Mouse (Mus musculus) c-Kit-positive CD71-negative TER-119-negative erythroid progenitor cells, embryonic 14.5 days (primary cell): ENCODE measurements around the gene Gm20388.

Experiments used
- DNase-seq: peaks from one replicate; pipeline ENCODE4 v3.0.0-alpha.2; 2013; ENCODE audit warnings: low read depth

Gene Gm20388

DNA sequence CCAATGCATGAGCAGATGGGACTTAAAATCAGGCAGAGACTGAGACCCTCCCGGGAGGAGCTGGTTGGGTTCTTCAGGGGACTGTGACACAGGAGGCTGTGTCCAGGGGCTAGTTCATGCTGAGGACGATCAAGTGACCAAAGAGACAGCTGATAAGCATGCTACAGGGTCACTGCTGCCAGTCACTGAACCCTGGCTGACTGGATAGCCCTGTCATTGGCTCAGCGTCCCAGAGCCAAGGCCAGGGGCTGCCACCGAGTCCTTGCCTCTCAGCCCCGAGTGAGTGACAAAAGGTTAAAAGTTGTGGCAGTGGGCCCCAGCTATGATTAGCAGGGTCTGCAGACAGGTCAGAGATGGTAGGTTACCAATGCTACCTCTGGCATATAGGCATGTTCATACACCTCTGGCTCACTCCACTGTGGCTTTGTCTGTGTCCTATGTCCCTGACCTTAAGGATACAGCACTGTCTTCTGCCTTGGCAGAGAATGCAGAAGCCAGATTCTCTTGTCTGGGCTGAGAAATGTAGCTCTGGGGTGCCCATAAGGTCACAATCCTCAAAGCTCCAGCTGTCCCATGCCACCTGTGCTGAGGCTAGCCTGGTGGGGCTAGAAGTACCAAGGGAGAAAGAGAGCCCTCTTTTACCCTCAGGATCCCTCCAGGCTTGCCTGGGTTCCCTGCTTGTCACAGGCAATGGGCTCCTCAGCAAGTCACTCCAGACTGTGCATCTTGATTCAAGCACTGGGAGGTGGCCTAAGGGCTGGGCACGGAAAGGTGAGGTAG, 2733.7 kb downstream of the Gm20388 start:
- no peak for DNase-seq

DNA sequence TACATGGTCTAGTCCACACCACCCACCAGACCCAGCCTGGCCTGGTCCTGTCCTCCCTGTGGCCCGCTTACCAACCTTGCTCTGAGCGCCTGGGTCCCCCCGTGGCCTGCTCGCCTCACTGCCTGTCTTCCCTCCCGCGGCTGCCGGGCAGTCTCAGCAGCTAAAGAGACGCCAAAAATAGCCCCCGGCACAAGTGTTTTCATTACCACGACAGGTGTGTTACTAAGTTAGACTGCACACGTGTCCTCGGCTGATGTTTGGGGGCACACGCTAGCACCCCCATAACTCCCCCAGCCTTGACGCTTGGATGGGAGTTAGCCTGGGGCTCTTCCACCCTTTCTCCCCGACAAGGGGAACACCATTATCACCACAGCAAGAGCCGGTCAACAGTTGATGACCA, 2735.7 kb downstream of the Gm20388 start:
- no peak for DNase-seq

DNA sequence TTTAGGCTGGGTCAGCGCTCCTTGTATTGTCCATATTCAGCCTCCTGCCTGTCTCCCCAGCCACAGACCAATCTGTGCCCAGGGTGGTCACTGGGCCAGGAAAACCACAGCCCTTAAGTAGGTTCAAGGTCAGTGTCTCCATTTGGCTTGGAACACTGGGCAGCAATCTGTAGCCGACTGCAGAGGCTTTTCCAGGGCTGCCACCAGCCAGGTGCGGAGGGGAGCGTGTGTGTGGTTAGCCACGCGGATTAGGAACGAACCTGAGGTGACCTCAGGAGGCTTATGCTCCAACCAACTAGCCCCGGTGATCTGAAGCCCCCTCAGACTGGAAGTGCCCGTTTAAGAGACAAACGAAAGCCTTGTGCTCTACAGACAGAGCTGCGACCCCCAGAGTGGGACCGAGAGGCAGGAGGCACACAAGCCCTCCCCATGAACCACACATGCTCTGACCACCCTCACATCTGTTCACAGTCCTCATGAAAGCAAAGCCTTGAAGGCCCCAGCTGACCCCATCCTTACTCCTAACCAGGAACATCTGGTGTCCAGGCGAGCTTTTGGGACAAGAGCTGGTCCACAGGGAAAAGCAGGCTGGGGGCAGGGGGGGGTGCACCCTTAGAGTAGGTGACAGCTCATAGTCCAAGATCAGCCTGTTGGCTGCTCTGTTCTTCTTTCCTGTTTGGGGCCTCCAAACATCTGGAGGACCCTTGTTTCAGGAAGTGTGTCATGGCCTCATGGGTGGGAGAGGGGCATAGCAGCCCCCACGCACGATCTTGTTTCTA, 2737.7 kb downstream of the Gm20388 start:
- no peak for DNase-seq

DNA sequence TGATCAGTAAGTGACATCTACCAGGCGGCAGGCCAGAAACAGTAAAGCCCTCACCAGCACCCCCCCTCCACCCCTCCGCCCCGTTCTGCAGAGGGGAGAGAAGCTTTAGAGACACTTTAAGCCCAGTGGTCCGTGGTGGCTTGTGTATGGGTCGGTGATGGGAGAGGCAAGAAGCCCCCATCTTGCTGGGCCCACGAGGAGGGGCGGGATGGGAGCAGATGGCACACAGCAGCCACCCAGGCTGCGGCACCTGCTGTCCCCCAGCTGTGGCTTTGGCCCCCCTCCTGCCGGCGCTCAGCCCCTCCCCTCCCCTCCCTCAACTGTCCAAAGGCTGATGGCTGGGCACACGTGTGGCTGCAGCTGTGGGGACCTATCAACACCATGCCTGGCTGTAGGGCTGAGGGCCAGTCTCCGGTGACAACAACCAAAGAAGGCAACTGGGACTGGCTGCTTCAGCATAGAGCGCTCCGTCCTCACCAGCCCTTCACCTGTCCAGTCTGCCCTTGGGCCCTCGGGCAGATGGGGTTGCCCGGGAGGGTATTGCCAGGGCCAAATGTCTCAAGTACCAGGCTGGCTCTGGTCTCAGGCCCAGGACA, 2740.8 kb downstream of the Gm20388 start:
- DNase-seq: no peak

DNA sequence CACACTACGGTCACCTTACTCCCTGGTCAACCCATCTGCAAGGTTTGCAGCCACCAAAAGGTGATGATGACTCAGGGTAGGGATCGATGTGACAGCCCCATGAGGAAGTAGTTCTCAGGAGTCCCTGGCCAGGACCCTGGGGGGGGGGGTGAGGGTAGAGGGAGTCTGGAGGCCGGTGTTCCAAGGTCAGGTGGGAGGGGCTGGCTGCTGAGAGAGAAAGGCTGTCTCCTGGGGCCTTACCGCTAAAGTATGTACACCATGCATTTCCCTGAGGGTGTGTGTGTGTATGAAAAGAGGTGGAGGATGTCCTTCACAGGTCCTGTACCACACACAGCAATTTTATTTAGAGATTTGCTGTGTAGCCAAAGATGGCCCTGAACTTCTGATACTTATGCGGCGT, 2742.0 kb downstream of the Gm20388 start:
- DNase-seq: no peak

DNA sequence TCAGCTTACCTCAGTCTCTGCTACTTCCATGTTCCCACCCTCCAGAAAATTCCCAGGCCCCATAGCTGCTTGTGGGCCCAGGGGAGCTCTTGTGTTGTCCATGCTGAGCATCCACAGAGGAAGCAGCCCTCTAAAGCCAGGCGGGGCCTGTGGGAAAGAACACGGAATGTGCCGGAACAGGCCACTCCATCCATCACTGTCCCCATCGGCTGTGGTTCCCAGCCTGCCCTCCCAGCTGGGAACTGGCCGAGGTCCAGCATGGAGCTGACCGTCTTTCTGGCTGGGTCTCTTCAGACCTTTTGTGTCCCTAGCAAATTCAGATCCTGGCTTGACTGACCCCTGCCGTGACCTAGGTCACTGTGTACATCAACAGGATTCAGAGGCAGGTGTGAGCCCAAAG, 2744.1 kb downstream of the Gm20388 start:
- no peak for DNase-seq

DNA sequence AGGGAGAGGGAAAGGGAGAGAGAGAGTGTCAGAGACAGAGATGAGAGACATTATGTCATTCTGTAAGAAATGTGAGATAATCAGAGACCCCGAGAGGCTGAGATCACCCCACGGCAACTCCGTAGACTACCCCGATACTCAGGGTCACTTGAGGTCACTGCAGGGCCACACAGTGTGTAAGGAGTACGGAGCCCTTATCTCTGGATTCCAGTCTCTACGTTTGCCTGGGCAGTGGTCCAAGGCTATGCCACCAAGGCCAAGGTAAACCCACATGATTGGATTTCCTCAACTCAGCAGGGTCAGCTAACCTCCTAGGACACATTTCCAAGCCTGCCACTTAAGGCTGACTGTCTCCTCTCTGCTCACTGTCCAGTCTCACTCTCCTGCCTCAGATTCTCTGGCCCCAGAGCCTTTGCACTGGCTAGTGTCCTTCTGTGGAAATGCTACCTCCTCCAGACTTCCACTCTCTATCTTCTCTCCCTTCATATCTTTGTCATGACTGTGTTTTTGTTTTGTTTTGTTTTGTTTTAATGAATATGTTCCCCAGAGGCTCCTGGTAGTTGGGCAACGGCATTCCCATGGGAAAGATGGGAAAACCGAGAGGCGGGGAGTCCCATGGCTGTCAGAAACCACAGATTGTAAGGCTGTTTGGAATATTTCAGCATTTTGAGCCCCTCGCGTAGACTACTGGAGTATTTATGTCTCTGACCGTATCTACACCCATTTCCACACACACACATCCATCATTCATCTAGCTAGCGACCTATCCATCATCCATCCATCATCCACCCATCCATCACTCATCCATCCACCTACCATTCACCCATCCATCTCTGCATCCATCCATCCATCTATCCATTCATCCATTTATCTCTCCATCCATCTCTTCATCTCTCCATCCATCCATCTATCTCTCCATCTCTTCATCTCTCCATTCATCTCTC, 2745.7 kb downstream of the Gm20388 start:
- no peak for DNase-seq

DNA sequence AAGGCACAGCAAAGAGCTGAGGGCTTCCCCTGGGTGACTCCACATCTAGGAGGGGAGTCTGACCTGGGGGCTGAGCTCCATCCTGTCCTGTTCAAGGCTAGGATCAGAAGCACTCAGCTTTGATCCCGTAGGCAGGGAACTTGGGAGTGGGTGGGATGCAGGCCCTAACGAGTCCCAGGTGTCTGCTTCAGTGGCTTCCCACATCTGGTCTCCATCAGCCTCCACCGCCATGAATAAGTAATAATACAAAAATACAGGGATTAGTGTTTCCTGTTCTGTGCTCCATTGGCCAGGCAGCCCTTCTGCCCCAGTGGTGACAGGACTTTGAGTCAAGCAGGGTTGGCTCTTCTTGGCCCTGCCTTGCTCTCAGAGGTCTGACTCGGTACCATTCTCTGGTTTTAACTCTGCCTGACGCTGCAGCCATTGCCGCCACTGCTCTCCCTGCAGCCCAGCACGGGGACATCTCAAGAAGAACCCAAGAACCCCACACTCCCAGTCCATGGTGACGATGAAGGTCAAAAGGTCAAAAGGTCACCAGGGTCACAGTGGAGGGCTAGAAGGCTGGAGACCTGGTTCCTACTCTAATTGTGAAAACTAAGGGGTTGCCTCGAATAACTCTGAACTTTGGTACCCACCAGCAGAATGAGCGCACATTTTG, 2747.6 kb downstream of the Gm20388 start:
- no peak for DNase-seq

DNA sequence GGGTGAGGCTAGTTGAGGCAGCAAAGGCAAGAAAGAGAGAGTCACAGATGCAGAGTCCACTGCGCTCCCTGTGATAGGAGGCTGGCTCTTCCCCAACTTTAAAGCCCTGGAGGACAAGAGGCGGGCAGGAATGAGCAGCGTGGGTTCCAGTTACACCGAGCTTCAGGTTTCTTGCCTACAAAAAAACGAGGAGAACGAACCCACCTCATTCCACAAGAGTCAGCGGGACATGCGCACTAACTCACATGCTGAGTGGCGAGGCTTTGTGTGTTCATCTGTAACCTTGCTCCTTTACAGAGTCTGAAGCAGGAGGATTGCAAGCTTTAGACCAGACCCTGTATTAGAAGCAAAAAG, 2748.1 kb downstream of the Gm20388 start:
- no peak for DNase-seq

DNA sequence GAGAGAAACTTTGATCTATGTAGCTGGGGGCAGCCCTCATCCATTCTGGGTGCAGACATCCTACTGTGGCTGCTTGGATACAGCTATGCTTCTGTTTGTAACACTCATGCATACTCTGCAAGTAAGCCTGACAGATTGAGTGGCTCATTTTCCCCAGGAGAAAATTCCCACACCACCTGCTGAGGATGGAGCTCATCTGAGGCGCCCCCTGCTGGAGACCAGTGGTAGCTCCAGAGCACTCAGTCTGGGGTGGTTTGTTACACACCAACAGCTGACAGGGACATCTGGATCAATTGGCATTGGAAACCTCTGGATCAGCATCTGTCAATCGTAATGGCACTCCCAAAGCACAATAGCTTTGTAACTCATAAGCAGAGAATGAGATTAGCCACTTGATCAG, 2749.4 kb downstream of the Gm20388 start:
- no peak for DNase-seq

DNA sequence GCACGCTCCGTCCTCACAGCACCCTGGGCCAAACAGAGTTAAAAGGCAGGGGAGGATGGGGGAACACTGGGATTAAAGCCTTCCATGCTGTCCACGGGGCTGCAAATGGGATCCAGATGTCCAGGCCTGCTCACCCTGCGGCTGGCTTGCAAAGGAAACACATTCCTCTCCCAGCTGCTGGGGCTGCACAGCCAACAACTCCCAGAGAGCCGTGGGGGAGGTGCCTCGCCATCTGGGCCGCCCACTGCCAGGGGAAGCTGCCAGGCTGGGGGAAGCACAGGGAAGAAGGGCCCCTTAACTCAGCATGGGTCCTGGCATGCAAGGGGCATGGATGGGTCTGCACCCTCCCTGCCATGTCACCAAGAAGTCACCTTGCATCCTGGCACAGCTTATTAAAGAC, 2750.5 kb downstream of the Gm20388 start:
- DNase-seq: no peak

DNA sequence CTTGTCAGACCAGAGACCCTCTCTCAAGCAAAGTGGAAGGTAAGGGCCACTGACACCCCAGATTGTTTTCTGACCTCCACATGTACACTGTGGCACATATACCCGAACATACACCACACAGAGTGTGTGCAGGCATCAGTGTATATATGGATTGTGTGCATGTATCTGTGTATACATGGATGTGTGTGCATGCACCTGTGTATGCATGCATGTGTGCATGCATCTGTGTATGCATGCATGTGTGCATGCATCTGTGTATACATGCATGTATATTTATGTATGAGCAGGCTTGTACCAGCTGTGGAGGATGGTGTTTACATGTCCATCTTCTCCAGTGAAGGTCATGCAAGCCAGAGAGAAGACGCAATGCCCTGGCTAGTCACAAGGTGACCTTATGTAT, 2751.3 kb downstream of the Gm20388 start:
- DNase-seq: no peak

DNA sequence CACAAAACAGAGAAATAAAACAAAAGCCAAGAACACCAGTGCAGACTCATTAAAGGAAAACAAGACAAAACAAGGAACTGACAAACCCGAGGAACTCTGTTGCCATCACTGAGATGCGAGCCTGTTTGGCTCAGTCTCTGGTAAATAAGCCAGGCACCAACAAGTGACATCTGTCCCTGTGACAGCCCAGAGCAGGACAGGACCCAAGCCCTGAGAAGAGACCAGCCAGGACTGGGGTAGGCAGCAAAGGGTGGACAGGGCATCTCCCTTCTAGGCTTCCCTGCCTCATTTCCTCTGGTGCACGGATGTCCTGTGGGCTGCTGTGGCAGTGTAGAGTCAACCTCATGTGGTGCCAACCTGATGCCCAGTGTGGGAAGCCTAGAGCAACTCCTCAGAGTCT, 2752.5 kb downstream of the Gm20388 start:
- no peak for DNase-seq

DNA sequence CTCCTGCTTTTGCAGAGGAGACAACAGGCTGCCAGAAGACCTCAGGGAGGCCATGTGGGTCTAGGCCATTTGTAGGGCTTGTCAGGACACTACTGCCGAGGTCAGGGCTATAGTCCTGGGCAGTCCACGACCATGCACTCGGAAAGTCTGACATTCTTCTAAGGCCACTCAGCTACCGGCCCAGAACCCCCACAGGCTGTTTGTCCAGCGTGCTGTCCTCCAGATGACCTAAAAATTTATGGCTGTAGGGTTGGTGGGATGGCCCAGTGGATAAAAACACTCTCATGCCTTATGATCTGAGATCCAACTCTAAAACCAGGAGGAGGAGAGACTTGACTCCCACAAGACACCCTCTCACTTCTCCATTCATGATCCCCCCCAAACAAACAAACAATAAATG, 2753.0 kb downstream of the Gm20388 start:
- no peak for DNase-seq

DNA sequence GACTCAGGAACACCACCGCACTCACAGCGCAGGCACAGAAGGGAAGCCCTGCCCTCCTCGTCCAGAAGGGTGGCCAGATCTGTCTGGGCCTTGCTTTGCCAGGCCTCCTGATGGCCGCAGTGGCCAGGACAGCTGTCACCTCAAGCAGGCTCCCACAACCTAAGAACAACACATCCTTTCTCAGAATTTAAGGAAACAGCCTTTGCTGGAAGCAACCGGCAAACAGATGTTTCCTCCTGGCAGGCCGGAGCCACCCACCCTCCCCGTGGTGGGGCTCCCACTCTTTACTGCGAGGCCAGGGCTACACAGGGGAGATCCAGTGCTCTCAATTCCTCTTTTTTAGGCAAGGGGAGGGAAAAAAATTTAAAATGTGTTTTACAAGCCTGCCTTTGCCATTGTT, 2754.6 kb downstream of the Gm20388 start:
- DNase-seq: no peak

DNA sequence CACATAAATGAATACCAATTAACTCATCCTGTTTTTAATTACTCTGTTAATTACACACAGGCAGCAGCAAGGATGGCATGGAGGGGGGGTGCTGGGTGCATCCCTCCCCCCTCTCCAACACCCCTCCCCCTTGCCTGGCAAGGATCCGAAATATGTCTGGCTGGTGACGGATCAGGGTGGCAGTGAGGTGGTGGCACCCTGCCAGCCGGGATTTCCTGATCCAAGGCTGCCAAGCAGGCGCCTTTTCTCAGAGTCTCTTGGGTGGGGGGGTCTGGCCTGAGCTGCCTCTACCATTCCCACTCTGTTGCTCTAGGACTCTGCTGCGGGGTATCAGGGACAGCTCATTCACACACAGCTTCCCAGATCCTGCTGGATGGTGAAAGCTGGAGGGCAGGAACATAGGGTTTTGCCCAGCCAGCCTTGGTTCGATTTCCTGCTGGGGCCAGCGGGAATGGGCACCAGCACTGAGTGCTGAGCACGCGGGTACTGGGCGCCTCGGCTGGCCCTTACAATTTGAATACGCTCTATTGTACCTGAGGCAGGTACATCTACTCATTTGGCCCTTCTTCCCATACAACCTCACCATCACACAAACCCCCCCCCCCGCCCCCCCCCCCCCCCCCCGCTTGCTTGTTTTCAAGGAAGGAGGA, 2755.2 kb downstream of the Gm20388 start:
- DNase-seq: no peak

DNA sequence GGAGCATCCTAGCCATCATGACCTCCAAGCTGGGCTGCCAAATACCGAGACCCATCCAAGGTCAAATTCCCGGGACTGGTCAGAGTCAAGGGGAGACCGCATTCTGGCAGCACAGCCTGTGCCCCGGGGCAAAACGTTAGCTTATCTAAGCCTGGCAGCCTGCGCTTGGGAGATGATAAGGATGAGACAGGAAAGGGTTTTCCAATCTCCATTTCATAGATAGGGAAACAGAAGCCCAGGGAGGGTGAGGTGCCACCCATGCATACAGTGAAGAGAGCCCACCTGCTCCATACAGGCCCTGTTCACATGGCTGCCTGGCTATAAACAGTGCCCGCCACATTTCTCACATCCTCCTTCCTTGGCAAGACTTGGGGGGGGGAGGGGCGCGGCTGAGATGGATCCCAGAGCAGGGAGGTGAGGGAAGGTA, 2755.7 kb downstream of the Gm20388 start:
- DNase-seq: no peak

DNA sequence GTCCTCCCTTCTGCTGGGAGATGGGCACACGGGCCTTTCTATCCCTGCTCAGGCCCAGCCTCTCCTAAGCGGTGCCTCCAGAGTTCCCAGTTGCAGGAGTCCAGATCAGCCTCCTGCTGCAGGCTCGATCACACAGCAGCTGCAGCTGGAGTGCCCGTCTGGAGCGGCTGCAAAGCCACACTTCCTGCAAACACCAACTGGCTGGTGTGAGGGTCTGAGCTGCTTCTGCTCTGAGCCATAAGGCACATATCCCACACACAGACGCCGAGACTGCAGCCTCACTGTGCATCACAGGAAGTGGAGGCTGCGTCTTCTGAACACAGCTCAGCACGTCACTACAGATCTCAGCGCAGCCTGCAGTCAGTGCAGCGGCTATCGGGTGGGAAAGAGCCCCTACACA, 2756.2 kb downstream of the Gm20388 start:
- no peak for DNase-seq

DNA sequence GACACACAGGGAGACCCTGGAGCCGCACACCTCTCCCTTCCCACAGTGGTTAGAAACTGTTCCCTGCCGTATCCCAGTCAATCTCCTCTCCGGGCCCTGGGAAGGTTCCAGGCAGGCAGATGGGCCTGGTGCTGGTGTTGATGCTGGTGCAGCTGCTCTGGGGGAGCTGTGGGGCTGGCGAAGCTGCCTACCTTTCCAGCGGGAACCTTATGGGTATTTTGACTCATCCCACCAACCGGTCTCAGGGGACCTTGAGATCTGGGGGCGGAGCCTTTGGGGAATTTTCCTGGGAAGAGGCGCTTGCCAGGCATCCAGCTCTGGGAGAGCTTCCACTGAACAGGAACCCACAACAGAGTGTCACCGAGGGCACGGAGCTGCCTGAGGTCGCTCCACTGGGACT, 2757.2 kb downstream of the Gm20388 start:
- no peak for DNase-seq

DNA sequence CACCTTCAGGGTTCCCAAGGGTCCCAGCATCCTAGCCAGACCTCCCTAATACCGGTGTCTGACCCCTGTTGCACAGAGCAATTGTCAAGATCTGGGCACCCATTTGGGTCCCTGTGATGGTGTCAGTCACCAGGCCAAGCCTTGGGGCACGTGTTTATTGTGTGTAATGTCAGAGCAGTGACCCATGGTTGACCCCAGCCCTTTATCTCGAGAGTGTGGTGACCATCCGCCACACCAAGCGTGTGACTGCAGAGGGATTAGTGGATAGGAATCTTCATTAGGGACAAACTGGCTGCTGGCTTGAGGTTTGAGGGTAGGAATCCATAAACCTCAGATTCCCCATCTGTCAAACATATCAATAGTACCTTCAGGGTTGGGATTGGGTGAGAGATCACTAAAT, 2758.7 kb downstream of the Gm20388 start:
- no peak for DNase-seq

DNA sequence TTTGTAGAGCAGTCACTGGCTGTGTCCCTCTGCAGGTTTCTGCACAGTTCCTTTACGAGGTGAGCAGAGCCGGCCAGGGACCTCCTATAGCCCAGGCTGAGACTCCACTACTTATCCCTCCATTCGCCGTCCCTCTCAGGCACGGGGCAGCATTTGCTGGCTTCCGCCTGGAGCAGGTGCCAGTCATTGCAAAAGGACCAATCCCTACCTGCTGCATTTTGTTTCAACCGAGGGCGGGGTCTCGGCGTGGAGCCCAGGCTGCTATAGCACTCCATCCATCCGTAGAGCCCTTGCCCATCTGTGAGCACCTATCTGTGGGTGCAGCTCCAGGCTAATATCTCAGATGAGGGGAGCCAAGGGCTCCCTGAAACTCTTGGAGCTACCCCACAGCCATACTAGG, 2759.4 kb downstream of the Gm20388 start:
- no peak for DNase-seq
